Mouse (Mus musculus) CH12.LX (cell line): Measurements from ENCODE around the gene Slc16a7. TPM values are rescaled to one million over a fixed set of nuclear protein-coding genes. Genes with fewer than 3 reads are reported as not detected.

Experiments used
- DNase-seq: peaks from one replicate; pipeline ENCODE4 v3.0.0-alpha.2; 2013; ENCODE audit errors: extremely low read depth
- H3K27ac ChIP-seq: 2 replicates; pipeline ENCODE4 v1.5.1; 2012; ENCODE audit warnings: low read depth, mild to moderate bottlenecking, control low read depth, moderate library complexity; ENCODE audit not compliant: insufficient read depth
- H3K27me3 ChIP-seq: replicated peaks from 2 replicates; pipeline ENCODE3; 2012; ENCODE audit warnings: inconsistent platforms
- H3K36me3 ChIP-seq, 2 experiments: replicated peaks in 1 of 2; 2 replicates each; pipeline versions ENCODE3 to v1.6.1; 2012; ENCODE audit warnings: inconsistent platforms in 1 of 2, low read length in 1 of 2, mild to moderate bottlenecking in 1 of 2, mixed read lengths in 1 of 2, moderate library complexity in 1 of 2; ENCODE audit not compliant: control insufficient read depth in 1 of 2, insufficient read depth in 1 of 2
- H3K4me1 ChIP-seq, 2 experiments: 2 replicates each; pipeline ENCODE4 v1.6.1; 2012; ENCODE audit warnings: inconsistent platforms in 1 of 2, moderate library complexity in 1 of 2; ENCODE audit not compliant: insufficient read depth in 2 of 2, control insufficient read depth in 1 of 2
- H3K4me2 ChIP-seq: 2 replicates; pipeline ENCODE4 v1.6.1; 2012; ENCODE audit warnings: low read depth, mild to moderate bottlenecking, control low read depth; ENCODE audit not compliant: poor library complexity, insufficient read depth, severe bottlenecking
- H3K4me3 ChIP-seq, 3 experiments: fragments of 150-350 bp in 1 of 3; sonication (generic) in 1 of 3; replicated peaks in 1 of 3; 2 replicates each; pipeline versions ENCODE3 to v1.5.1; 2011 to 2012; ENCODE audit warnings: low read depth in 2 of 3, low read length in 2 of 3, mild to moderate bottlenecking in 2 of 3, moderate library complexity in 2 of 3, control low read depth in 1 of 3, improper control_type of control experiment in 1 of 3, inconsistent platforms in 1 of 3, mixed read lengths in 1 of 3; ENCODE audit not compliant: poor library complexity in 1 of 3
- H3K79me2 ChIP-seq: replicated peaks from 2 replicates; pipeline ENCODE4 v1.6.1; 2012; ENCODE audit warnings: mild to moderate bottlenecking, moderate library complexity; ENCODE audit not compliant: control insufficient read depth, poor library complexity, insufficient read depth, severe bottlenecking; ENCODE audit errors: extremely low read depth
- H3K9ac ChIP-seq: 2 replicates; pipeline ENCODE4 v1.6.1; 2012; ENCODE audit warnings: low read depth, mild to moderate bottlenecking, control low read depth, moderate library complexity; ENCODE audit not compliant: insufficient read depth
- H3K9me3 ChIP-seq: replicated peaks from 2 replicates; pipeline ENCODE3; 2012; ENCODE audit warnings: low read length, inconsistent platforms, mixed read lengths
- CHD1 ChIP-seq: IDR thresholded peaks from 2 replicates; pipeline ENCODE4 v1.6.1; 2012; ENCODE audit warnings: low read depth, low read length, improper control_type of control experiment, inconsistent platforms
- CHD2 ChIP-seq: IDR thresholded peaks from 2 replicates; pipeline ENCODE4 v1.6.1; 2011; ENCODE audit warnings: low read length, improper control_type of control experiment
- ELF1 ChIP-seq: IDR thresholded peaks from 2 replicates; pipeline ENCODE4 v1.6.1; 2014; ENCODE audit warnings: low read depth, mild to moderate bottlenecking, inconsistent platforms, low read length, improper control_type of control experiment
- EP300 ChIP-seq: IDR thresholded peaks from 2 replicates; pipeline ENCODE4 v1.6.1; 2011; ENCODE audit warnings: low read length, improper control_type of control experiment
- ETS1 ChIP-seq: conservative IDR thresholded peaks from 2 replicates; pipeline ENCODE4 v1.6.1; 2012; ENCODE audit warnings: low read depth, mild to moderate bottlenecking, inconsistent platforms, low read length, improper control_type of control experiment, moderate library complexity
- GABPA ChIP-seq: IDR thresholded peaks from 2 replicates; pipeline ENCODE4 v1.6.1; 2012; ENCODE audit warnings: low read depth, low read length, improper control_type of control experiment, inconsistent platforms; ENCODE audit not compliant: insufficient replicate concordance
- HCFC1 ChIP-seq: IDR thresholded peaks from 2 replicates; pipeline ENCODE4 v1.6.1; 2012; ENCODE audit warnings: low read depth, mild to moderate bottlenecking, inconsistent platforms, low read length, improper control_type of control experiment
- IRF4 ChIP-seq: IDR thresholded peaks from 2 replicates; pipeline ENCODE4 v1.6.1; 2014; ENCODE audit warnings: low read depth, mild to moderate bottlenecking, inconsistent platforms, low read length, improper control_type of control experiment
- JUND ChIP-seq: conservative IDR thresholded peaks from 2 replicates; pipeline ENCODE4 v1.6.1; 2011; ENCODE audit warnings: low read depth, low read length, improper control_type of control experiment
- MAFK ChIP-seq: IDR thresholded peaks from 2 replicates; pipeline ENCODE4 v1.6.1; 2011; ENCODE audit warnings: low read length, improper control_type of control experiment; ENCODE audit not compliant: insufficient replicate concordance
- MAZ ChIP-seq: IDR thresholded peaks from 2 replicates; pipeline ENCODE4 v1.6.1; 2012; ENCODE audit warnings: low read depth, mild to moderate bottlenecking, inconsistent platforms, low read length, improper control_type of control experiment, moderate library complexity
- MEF2A ChIP-seq: IDR thresholded peaks from 2 replicates; pipeline ENCODE4 v1.6.1; 2014; ENCODE audit warnings: low read depth, mild to moderate bottlenecking, inconsistent platforms, low read length, improper control_type of control experiment, borderline replicate concordance
- MXI1 ChIP-seq: IDR thresholded peaks from 2 replicates; pipeline ENCODE4 v1.6.1; 2011; ENCODE audit warnings: mild to moderate bottlenecking, low read depth, low read length, improper control_type of control experiment
- NELFE ChIP-seq: IDR thresholded peaks from 2 replicates; pipeline ENCODE4 v1.6.1; 2011; ENCODE audit warnings: low read depth, low read length, improper control_type of control experiment
- NRF1 ChIP-seq: IDR thresholded peaks from 2 replicates; pipeline ENCODE4 v1.6.1; 2014; ENCODE audit warnings: low read depth, mild to moderate bottlenecking, inconsistent platforms, low read length, improper control_type of control experiment, moderate library complexity
- PAX5 ChIP-seq: IDR thresholded peaks from 2 replicates; pipeline ENCODE4 v1.6.1; 2012; ENCODE audit warnings: low read length, inconsistent platforms, mixed read lengths
- POLR2A ChIP-seq: IDR thresholded peaks from 2 replicates; pipeline ENCODE4 v1.6.1; 2011; ENCODE audit warnings: low read depth, mild to moderate bottlenecking, improper control_type of control experiment, low read length
- POLR2AphosphoS2 ChIP-seq: IDR thresholded peaks from 2 replicates; pipeline ENCODE4 v1.6.1; 2011; ENCODE audit warnings: low read depth, low read length, improper control_type of control experiment
- RAD21 ChIP-seq: IDR thresholded peaks from 2 replicates; pipeline ENCODE4 v1.6.1; 2011; ENCODE audit warnings: low read depth, mild to moderate bottlenecking, low read length, improper control_type of control experiment, moderate library complexity
- RCOR1 ChIP-seq: conservative IDR thresholded peaks from 2 replicates; pipeline ENCODE4 v1.6.1; 2012; ENCODE audit warnings: low read depth, mild to moderate bottlenecking, inconsistent platforms, low read length, improper control_type of control experiment
- SIN3A ChIP-seq: IDR thresholded peaks from 2 replicates; pipeline ENCODE4 v1.6.1; 2012; ENCODE audit warnings: low read length, improper control_type of control experiment, inconsistent platforms
- SMC3 ChIP-seq: IDR thresholded peaks from 2 replicates; pipeline ENCODE4 v1.6.1; 2011; ENCODE audit warnings: low read depth, low read length, improper control_type of control experiment
- TBP ChIP-seq: conservative IDR thresholded peaks from 2 replicates; pipeline ENCODE4 v1.6.1; 2011; ENCODE audit warnings: low read depth, low read length, improper control_type of control experiment
- ZC3H11A ChIP-seq: IDR thresholded peaks from 2 replicates; pipeline ENCODE4 v1.6.1; 2012; ENCODE audit warnings: low read depth, mild to moderate bottlenecking, inconsistent platforms, low read length, improper control_type of control experiment
- ZMIZ1 ChIP-seq: IDR thresholded peaks from 2 replicates; pipeline ENCODE4 v1.6.1; 2012; ENCODE audit warnings: low read depth, mild to moderate bottlenecking, inconsistent platforms, low read length, improper control_type of control experiment
- ZNF384 ChIP-seq: IDR thresholded peaks from 2 replicates; pipeline ENCODE4 v1.6.1; 2012; ENCODE audit warnings: low read depth, low read length, improper control_type of control experiment, inconsistent platforms
- dilution Hi-C: fragments of 300-500 bp; cut with MboI; formaldehyde crosslinking; loops from 2 replicates; pipeline ENCODE4 v1.14.3; 2020; ENCODE audit warnings: low sequenced_read_pairs; ENCODE audit not compliant: extremely low pct_unique_long_range_greater_than_20kb, extremely low pct_ligation_motif_present
- in situ Hi-C: fragments of 300-500 bp; cut with MboI; formaldehyde crosslinking; loops from 3 replicates; pipeline ENCODE4 v1.14.3; 2019; ENCODE audit warnings: low sequenced_read_pairs, low pct_ligation_motif_present, low pct_unique_long_range_greater_than_20kb, mixed read lengths
- polyA plus RNA-seq: library from polyadenylated mRNA; unstranded; fragments of >175 nt; gene quantifications from 2 replicates; pipeline ENCODE4 v1.2.1, GENCODE M21; 2012; ENCODE audit warnings: low read depth; ENCODE audit not compliant: insufficient read length
- total RNA-seq, 2 experiments: library from RNA; depleted of rRNA; stranded (reverse); fragments of 300-350 nt in 1 of 2; fragments of >200 nt in 1 of 2; gene quantifications; 2 replicates each; pipeline ENCODE4 v1.2.3; 2012 to 2014

Gene Slc16a7
- total and polyA plus RNA-seq, 3 experiments = not detected

- Histone ChIP-seq H3K27ac (no peak overlapping the region), H3K9me3 (peaks cover 65% of the 10 kb centered on the region), H3K27me3 (no peaks in the 10 kb centered on the region), H3K4me1 (no peaks in the 10 kb centered on the region), H3K4me2 (no peak overlapping the region), H3K4me3 (no peak overlapping the region), H3K36me3 (no peaks in the 10 kb centered on the region), H3K79me2 (no peaks in the 10 kb centered on the region), H3K9ac (no peak overlapping the region)
- no peak for TF ChIP-seq SIN3A
- no peak for TF ChIP-seq MAZ
- no peak for TF ChIP-seq MAFK
- TF ChIP-seq TBP = no peak
- no peak for TF ChIP-seq ETS1
- no peak for TF ChIP-seq ZNF384
- no peak for TF ChIP-seq NRF1
- TF ChIP-seq NELFE = no peak
- TF ChIP-seq ZC3H11A = no peak
- no peak for TF ChIP-seq CHD1
- no peak for TF ChIP-seq RAD21
- DNase-seq = no peak
- dilution Hi-C loops (no loop called here), in situ Hi-C loops (no loop called here)
These were observed 123.4 kb downstream of the Slc16a7 start for GRCm38 (mm10) chr10:125265901-125266300.

- dilution Hi-C loops = no loop called here
- H3K4me2 ChIP-seq = no peak overlapping the region
- H3K27me3 ChIP-seq = no peaks in the 10 kb centered on the region
These were observed 123.8 kb downstream of the Slc16a7 start for GRCm38 (mm10) chr10:125265467-125265866.

More at GRCm38 (mm10) chr10:125265467-125265866, 123.8 kb downstream of the Slc16a7 start:
- no peak overlapping the region for H3K9ac ChIP-seq
- TF ChIP-seq SIN3A (no peak), CHD2 (no peak), ZC3H11A (no peak), MXI1 (no peak), NELFE (no peak), POLR2A (no peak), GABPA (no peak), MAFK (no peak), RCOR1 (no peak), SMC3 (no peak), HCFC1 (no peak), RAD21 (no peak), EP300 (no peak), POLR2AphosphoS2 (no peak), MEF2A (no peak), PAX5 (no peak), ELF1 (no peak), IRF4 (no peak), ZMIZ1 (no peak), JUND (no peak)
- no peaks in the 10 kb centered on the region for H3K36me3 ChIP-seq
- no peak overlapping the region for H3K27ac ChIP-seq
- no peaks in the 10 kb centered on the region for H3K79me2 ChIP-seq
- H3K4me1 ChIP-seq = no peaks in the 10 kb centered on the region
- no peak for DNase-seq
- peaks cover 62% of the 10 kb centered on the region for H3K9me3 ChIP-seq
- no peak overlapping the region for H3K4me3 ChIP-seq
- in situ Hi-C loops = no loop called here
